Mouse (Mus musculus) heart, embryonic 14.5 days (tissue): Measurements from ENCODE around the gene Paip2b. TPM values are rescaled to one million over a fixed set of nuclear protein-coding genes. Genes with fewer than 3 reads are reported as not detected.
A peak's percentile ranks its signal among the peaks of the same experiment; 100 is the strongest.

Experiments
- ATAC-seq: fragments of 200-750 bp; cut with Nextera tagmentation; 2 replicates; pipeline ENCODE4 v1.8.0; 2017; ENCODE audit warnings: low read depth, moderate TSS enrichment; ENCODE audit not compliant: insufficient number of reproducible peaks, insufficient read depth, low FRiP score
- H3K27ac ChIP-seq, 2 experiments: fragments of 200-500 bp in 1 of 2; fragments of 300-500 bp in 1 of 2; sonication (generic) in 1 of 2; replicated peaks in 1 of 2; 2 replicates each; pipeline ENCODE4 v1.5.1; 2012 to 2014; ENCODE audit warnings: low read depth in 2 of 2, low read length in 2 of 2, control low read depth in 1 of 2, mild to moderate bottlenecking in 1 of 2, mixed read lengths in 1 of 2; ENCODE audit not compliant: control insufficient read depth in 1 of 2, insufficient read depth in 1 of 2
- H3K27me3 ChIP-seq: fragments of 300-500 bp; sonication (generic); 2 replicates; pipeline ENCODE4 v1.6.1; 2014; ENCODE audit warnings: mild to moderate bottlenecking, low read length, control low read depth; ENCODE audit not compliant: control insufficient read depth, insufficient read depth
- H3K36me3 ChIP-seq: fragments of 300-500 bp; sonication (generic); 2 replicates; pipeline ENCODE4 v1.6.1; 2014; ENCODE audit warnings: mild to moderate bottlenecking, control low read depth, low read length, mixed read lengths; ENCODE audit not compliant: control insufficient read depth, insufficient read depth
- H3K4me1 ChIP-seq, 2 experiments: fragments of 200-500 bp in 1 of 2; fragments of 300-500 bp in 1 of 2; sonication (generic) in 1 of 2; 2 replicates each; pipeline ENCODE4 v1.6.1; 2012 to 2014; ENCODE audit warnings: low read length in 2 of 2, control low read depth in 1 of 2, mixed read lengths in 1 of 2; ENCODE audit not compliant: control insufficient read depth in 2 of 2, insufficient read depth in 2 of 2
- H3K4me2 ChIP-seq: fragments of 300-500 bp; sonication (generic); 2 replicates; pipeline ENCODE4 v1.6.1; 2014; ENCODE audit warnings: mild to moderate bottlenecking, low read length
- H3K4me3 ChIP-seq, 2 experiments: fragments of 200-500 bp in 1 of 2; fragments of 300-500 bp in 1 of 2; sonication (generic) in 1 of 2; 2 replicates each; pipeline ENCODE4 v1.5.1; 2012 to 2014; ENCODE audit warnings: low read length in 2 of 2, mild to moderate bottlenecking in 2 of 2, control low read depth in 1 of 2, low read depth in 1 of 2, moderate library complexity in 1 of 2; ENCODE audit not compliant: control insufficient read depth in 1 of 2, insufficient read depth in 1 of 2
- H3K9ac ChIP-seq: fragments of 300-500 bp; sonication (generic); 2 replicates; pipeline ENCODE4 v1.6.1; 2014; ENCODE audit warnings: mild to moderate bottlenecking, low read length
- H3K9me3 ChIP-seq: fragments of 300-500 bp; sonication (generic); 2 replicates; pipeline ENCODE4 v1.6.1; 2016; ENCODE audit warnings: low read length, control low read depth; ENCODE audit not compliant: control insufficient read depth
- WGBS: fragments of 180-500 bp; shearing (Covaris S2); extraction: QIAGEN DNeasy Blood & Tissue Kit; methylation state at CpG from one replicate; pipeline ENCODE4 v1.1.7; 2014; 5-methylcytosine and 5-hydroxymethylcytosine counted together
- polyA plus RNA-seq: library from polyadenylated mRNA; unstranded; fragments of >200 nt; fragmentation: Nextera tagmentation; extraction: Ambion mirVana; gene quantifications from 2 replicates; pipeline ENCODE4 v1.2.1, GENCODE M21; 2014

Paip2b gene
- polyA plus RNA-seq = 11.1 and 14.9 TPM in 2 replicates

DNA sequence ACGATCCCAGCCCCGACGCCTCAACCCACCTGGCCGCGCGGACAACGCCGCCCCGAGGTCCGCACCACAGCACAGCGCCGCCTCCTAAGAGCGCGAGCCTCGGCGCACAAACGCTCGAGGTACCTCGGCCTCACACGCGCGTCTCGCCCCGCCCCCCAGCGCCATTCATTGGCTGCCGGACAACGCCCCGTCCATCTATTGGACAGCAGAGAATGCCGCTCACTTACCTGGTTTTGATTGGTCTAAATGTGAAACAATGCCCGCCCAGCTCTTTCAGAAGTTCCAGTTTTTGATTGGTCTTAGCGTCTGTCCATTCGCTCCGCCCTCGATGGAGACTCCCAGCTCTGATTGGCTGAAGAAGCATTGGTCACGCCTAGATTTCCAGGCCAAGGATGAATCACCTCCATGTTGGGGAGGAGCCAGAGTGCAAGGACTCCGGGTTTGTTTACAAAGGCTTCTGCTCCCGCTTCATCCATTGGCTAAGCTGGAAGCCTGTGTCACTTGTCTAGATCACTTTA, at the start of gene Paip2b:
TSS of gene Paip2b (minus strand) at position 136 of the 518 bp plus-strand sequence.
- H3K4me2 ChIP-seq = peak within 1 kb of the TSS; percentile 95
- WGBS = under 1% methylated on average over 37 of the region's 37 CpGs
- H3K4me1 ChIP-seq = peaks cover 2 to 7% of the 10 kb centered on the region in 2 experiments; a peak in 3 of 4 replicates
- no peaks in the 10 kb centered on the region for H3K36me3 ChIP-seq
- no peaks in the 10 kb centered on the region for H3K9me3 ChIP-seq
- peak within 1 kb of the TSS; percentile 62 to 72 for H3K4me3 ChIP-seq
- H3K9ac ChIP-seq = peak within 1 kb of the TSS; percentile 83
- ATAC-seq = peak; percentile 98
- H3K27ac ChIP-seq = peak within 1 kb of the TSS; percentile 54 to 76
- no peaks in the 10 kb centered on the region for H3K27me3 ChIP-seq

- Histone ChIP-seq H3K36me3 (no peaks in the 10 kb centered on the region), H3K9ac (peak overlapping the region; percentile 45; the same call in 1 of the 2 replicates), H3K9me3 (no peaks in the 10 kb centered on the region), H3K27me3 (no peaks in the 10 kb centered on the region), H3K4me2 (peak overlapping the region; percentile 53), H3K4me3 (no peak overlapping the region), H3K27ac (no peak overlapping the region), H3K4me1 (no peaks in the 10 kb centered on the region)
- WGBS = 4% methylated on average over 4 of the region's 4 CpGs
- ATAC-seq = no peak
These were observed 48.3 kb upstream of the Paip2b start for GRCm38 (mm10) chr6:83879815-83880214.

DNA sequence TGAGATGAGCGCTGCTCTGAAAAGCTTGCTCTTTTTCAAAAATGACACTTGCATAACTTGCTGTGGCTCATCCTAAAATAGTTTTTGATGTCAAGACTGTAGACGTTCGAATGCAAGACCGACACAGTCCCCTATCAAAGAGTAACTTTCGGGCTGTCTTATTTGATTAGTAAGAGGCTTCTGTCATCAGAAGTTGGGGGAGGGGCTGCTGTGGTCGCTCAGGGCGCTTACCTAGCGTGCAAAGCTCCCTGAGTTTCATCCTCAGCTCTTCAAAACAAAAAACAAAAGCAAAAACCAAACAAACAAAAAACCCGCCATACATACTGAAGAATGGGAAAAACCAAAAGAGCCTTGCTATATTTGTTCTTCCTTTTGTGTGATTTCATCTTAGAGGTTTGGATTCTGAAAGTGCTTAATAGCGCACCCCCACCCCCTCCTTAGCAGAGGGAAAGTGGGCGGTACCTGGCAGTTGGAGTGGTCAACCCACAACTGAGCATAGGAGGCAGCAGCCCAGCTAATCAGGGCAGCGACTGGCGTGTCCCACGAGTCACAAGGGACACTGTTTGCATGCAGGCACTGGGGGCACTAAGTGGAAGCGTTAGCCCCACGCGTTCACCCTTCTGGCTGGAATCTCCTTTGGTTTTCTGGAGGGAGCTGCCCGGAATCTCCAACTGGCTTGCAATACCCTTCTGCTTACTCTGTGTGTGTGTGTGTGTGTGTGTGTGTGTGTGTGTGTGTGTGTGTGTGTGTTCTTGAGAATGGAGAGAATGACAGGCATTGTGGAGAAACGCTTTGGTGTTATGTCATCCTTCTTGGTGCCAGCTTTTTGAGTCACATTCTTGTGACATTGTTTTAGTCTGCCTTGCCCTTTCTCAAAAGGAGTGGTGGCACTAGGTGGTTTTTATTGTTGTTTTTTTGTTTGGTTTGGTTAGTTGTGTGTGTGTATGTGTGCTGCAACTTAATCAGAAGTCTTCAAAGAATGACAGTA, 36.4 kb upstream of the Paip2b start:
- H3K36me3 ChIP-seq = no peaks in the 10 kb centered on the region
- peak overlapping the region; percentile 95 for H3K4me2 ChIP-seq
- no peaks in the 10 kb centered on the region for H3K27me3 ChIP-seq
- peak overlapping the region; percentile 75 to 91 for H3K27ac ChIP-seq
- H3K9me3 ChIP-seq = no peaks in the 10 kb centered on the region
- H3K9ac ChIP-seq = peak overlapping the region; percentile 79
- H3K4me3 ChIP-seq = peak overlapping the region; percentile 67 to 71
- peaks cover 3 to 6% of the 10 kb centered on the region in 2 experiments; a peak in 3 of 4 replicates for H3K4me1 ChIP-seq
- 1% methylated on average over 19 of the region's 19 CpGs for WGBS
- ATAC-seq = peak; percentile 83

DNA sequence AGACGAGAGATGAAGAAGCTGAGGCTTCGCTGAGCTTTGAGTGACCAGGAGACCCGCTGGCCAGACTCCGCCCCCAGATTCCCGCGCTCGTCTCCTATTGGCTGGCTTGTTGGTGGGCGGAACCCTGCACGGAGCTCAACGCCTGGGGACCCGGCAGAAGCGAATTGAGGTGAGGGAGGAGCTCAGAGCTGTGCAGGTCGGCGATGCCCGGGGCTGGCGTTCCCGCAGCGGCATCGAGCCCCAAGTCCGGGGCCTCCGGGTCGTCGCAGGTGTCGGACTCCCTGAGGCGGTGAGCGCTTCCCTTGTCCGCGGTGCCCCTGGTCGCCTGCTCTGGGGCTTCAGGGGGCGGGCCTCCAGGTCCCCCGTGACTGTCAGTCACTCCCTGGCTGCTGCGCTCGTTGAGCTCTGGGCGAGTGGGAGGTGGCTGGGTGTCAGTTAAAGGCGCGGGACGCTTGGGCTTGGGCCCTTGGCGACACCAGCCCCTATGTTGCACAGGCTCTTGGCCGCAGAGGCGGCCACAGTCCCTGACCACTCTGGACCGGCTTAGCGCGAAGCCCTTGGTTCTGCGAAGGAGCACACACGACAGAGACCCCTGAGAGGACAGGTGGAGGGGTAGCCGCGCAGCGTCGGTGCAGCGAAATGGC, 35.5 kb upstream of the Paip2b start, which contains the start of gene Zfp638:
TSS of gene Zfp638 (plus strand) at position 156 of the 644 bp plus-strand sequence.
- Histone ChIP-seq H3K4me3 (peak within 1 kb of the TSS; percentile 67 to 71), H3K36me3 (no peaks in the 10 kb centered on the region), H3K4me2 (peak within 1 kb of the TSS; percentile 95), H3K9me3 (no peaks in the 10 kb centered on the region), H3K27me3 (no peaks in the 10 kb centered on the region), H3K4me1 (peaks cover 3 to 6% of the 10 kb centered on the region in 2 experiments; a peak in 3 of 4 replicates), H3K9ac (peak within 1 kb of the TSS; percentile 79), H3K27ac (peak within 1 kb of the TSS; percentile 75 to 91)
- peak; percentile 95 for ATAC-seq
- under 1% methylated on average over 49 of the region's 50 CpGs for WGBS

GRCm38 (mm10) chr6:83866423-83866822, 34.9 kb upstream of the Paip2b start:
- ATAC-seq = no peak
- peaks cover 3 to 6% of the 10 kb centered on the region in 2 experiments; a peak in 3 of 4 replicates for H3K4me1 ChIP-seq
- WGBS = 33% methylated on average over 4 of the region's 4 CpGs
- no peaks in the 10 kb centered on the region for H3K27me3 ChIP-seq
- peak overlapping the region in 1 of 2 experiments; percentile 67; a peak in 1 of 4 replicates for H3K4me3 ChIP-seq
- H3K9me3 ChIP-seq = no peaks in the 10 kb centered on the region
- peak overlapping the region; percentile 79; the same call in 1 of the 2 replicates for H3K9ac ChIP-seq
- H3K36me3 ChIP-seq = no peaks in the 10 kb centered on the region
- peak overlapping the region; percentile 95 for H3K4me2 ChIP-seq
- H3K27ac ChIP-seq = peak overlapping the region in 1 of 2 experiments; percentile 91; a peak in 2 of 4 replicates

GRCm38 (mm10) chr6:83863538-83863937, 32.0 kb upstream of the Paip2b start:
- 64% methylated on average over 4 of the region's 4 CpGs for WGBS

GRCm38 (mm10) chr6:83860033-83860432, 28.5 kb upstream of the Paip2b start:
- Histone ChIP-seq H3K4me3 (no peak overlapping the region), H3K9me3 (no peaks in the 10 kb centered on the region), H3K4me1 (peaks cover 7 to 8% of the 10 kb centered on the region in 2 experiments), H3K27ac (peak overlapping the region; percentile 86 to 94), H3K9ac (no peak overlapping the region), H3K36me3 (no peaks in the 10 kb centered on the region), H3K4me2 (no peak overlapping the region), H3K27me3 (no peaks in the 10 kb centered on the region)
- WGBS = 44% methylated on average over 9 of the region's 9 CpGs
- ATAC-seq = peak; percentile 61

More at GRCm38 (mm10) chr6:83863538-83863937, 32.0 kb upstream of the Paip2b start:
- Histone ChIP-seq H3K4me1 (peaks cover 7 to 12% of the 10 kb centered on the region in 2 experiments), H3K9ac (no peak overlapping the region), H3K4me2 (no peak overlapping the region), H3K27me3 (no peaks in the 10 kb centered on the region), H3K9me3 (no peaks in the 10 kb centered on the region), H3K36me3 (no peaks in the 10 kb centered on the region), H3K4me3 (no peak overlapping the region), H3K27ac (no peak overlapping the region)
- no peak for ATAC-seq
